Comparison of ENCODE assay signal across 8 mouse cellular contexts in genomic region chr17:28349264-28349880, GRCm38 (mm10). TPM values are rescaled to one million over a fixed set of nuclear protein-coding genes. Genes with fewer than 3 reads are reported as not detected.
DNase-seq lines count a peak whose midpoint lies in the region; ATAC-seq and TF ChIP-seq lines count a peak whose summit lies in the region.

No protein-coding gene starts in this region.

- no peaks in the 10 kb centered on the region for H3K27me3 ChIP-seq in lung, embryonic 14.5 days (ENCODE audit: insufficient read depth, low read length)
- no peaks in the 10 kb centered on the region for H3K27me3 ChIP-seq in embryonic facial prominence, embryonic 15.5 days
- H3K27me3 ChIP-seq in intestine, embryonic 16.5 days (replicated peaks; ENCODE audit: control insufficient read depth, insufficient read depth, low read length), result no peaks in the 10 kb centered on the region; the same call in 1 of the 2 replicates
- peaks cover 15% of the 10 kb centered on the region for H3K27me3 ChIP-seq in neural tube, embryonic 14.5 days (ENCODE audit: control insufficient read depth, insufficient read depth, low read length)

- peak overlapping the region; percentile 94 for H3K4me2 ChIP-seq in lung, embryonic 14.5 days
- peak overlapping the region; percentile 82 for H3K4me2 ChIP-seq in embryonic facial prominence, embryonic 15.5 days (replicated peaks)
- peak overlapping the region; percentile 92 for H3K4me2 ChIP-seq in intestine, embryonic 16.5 days (ENCODE audit: low read depth, low read length)
- H3K4me2 ChIP-seq in neural tube, embryonic 14.5 days (ENCODE audit: low read depth, low read length), result peak overlapping the region; percentile 74

- no peaks in the 10 kb centered on the region for H3K36me3 ChIP-seq in lung, embryonic 14.5 days (ENCODE audit: insufficient read depth)
- H3K36me3 ChIP-seq in embryonic facial prominence, embryonic 15.5 days, result no peaks in the 10 kb centered on the region
- no peaks in the 10 kb centered on the region for H3K36me3 ChIP-seq in intestine, embryonic 16.5 days (ENCODE audit: control insufficient read depth, insufficient read depth, low read length)
- no peaks in the 10 kb centered on the region for H3K36me3 ChIP-seq in neural tube, embryonic 14.5 days (ENCODE audit: control insufficient read depth, insufficient read depth, low read length)

- no peaks in the 10 kb centered on the region for H3K9me3 ChIP-seq in lung, embryonic 14.5 days (ENCODE audit: low read depth, low read length)
- no peaks in the 10 kb centered on the region for H3K9me3 ChIP-seq in embryonic facial prominence, embryonic 15.5 days (replicated peaks)
- H3K9me3 ChIP-seq in intestine, embryonic 16.5 days (ENCODE audit: control insufficient read depth, low read length), result no peaks in the 10 kb centered on the region
- H3K9me3 ChIP-seq in neural tube, embryonic 14.5 days (ENCODE audit: control insufficient read depth, low read length), result no peaks in the 10 kb centered on the region

- peak overlapping the region; percentile 99 for H3K27ac ChIP-seq in lung, embryonic 14.5 days (ENCODE audit: low read depth)
- peak overlapping the region; percentile 100 for H3K27ac ChIP-seq in embryonic facial prominence, embryonic 15.5 days (replicated peaks)
- peak overlapping the region; percentile 99 for H3K27ac ChIP-seq in intestine, embryonic 16.5 days (ENCODE audit: low read length)
- no peak overlapping the region for H3K27ac ChIP-seq in neural tube, embryonic 14.5 days (ENCODE audit: low read depth, low read length)

- WGBS in lung, embryonic 14.5 days, result 3% methylated on average over 13 of the region's 13 CpGs
- 4% methylated on average over 11 of the region's 13 CpGs for WGBS in embryonic facial prominence, embryonic 15.5 days
- 11% methylated on average over 11 of the region's 13 CpGs for WGBS in intestine, embryonic 16.5 days
- 9% methylated on average over 13 of the region's 13 CpGs for WGBS in neural tube, embryonic 14.5 days

- no peak for TF ChIP-seq CTCF in lung, embryonic 14.5 days (IDR thresholded peaks at IDR 0.05; ENCODE audit: low read depth)

- peak overlapping the region; percentile 77 for H3K4me3 ChIP-seq in lung, embryonic 14.5 days (ENCODE audit: low read depth, low read length)
- peak overlapping the region; percentile 89 for H3K4me3 ChIP-seq in embryonic facial prominence, embryonic 15.5 days (replicated peaks)
- H3K4me3 ChIP-seq in intestine, embryonic 16.5 days (ENCODE audit: low read length), result peak overlapping the region; percentile 89
- H3K4me3 ChIP-seq in neural tube, embryonic 14.5 days (ENCODE audit: low read depth, low read length), result peak overlapping the region; percentile 47

- no peak for DNase-seq in lung, embryonic 14.5 days
- no peak for DNase-seq in lung, postnatal 10 days
- DNase-seq in lung, adult 18-20 months, result no peak

- H3K4me1 ChIP-seq in lung, embryonic 14.5 days (ENCODE audit: insufficient read depth), result peaks cover 56% of the 10 kb centered on the region
- peaks cover 63% of the 10 kb centered on the region for H3K4me1 ChIP-seq in embryonic facial prominence, embryonic 15.5 days
- peaks cover 60% of the 10 kb centered on the region for H3K4me1 ChIP-seq in intestine, embryonic 16.5 days (ENCODE audit: control insufficient read depth, insufficient read depth, low read length)
- H3K4me1 ChIP-seq in neural tube, embryonic 14.5 days (ENCODE audit: control insufficient read depth, insufficient read depth, low read length), result peaks cover 10% of the 10 kb centered on the region

- peak overlapping the region; percentile 88 for H3K9ac ChIP-seq in lung, embryonic 14.5 days
- H3K9ac ChIP-seq in embryonic facial prominence, embryonic 15.5 days, result peak overlapping the region; percentile 96
- peak overlapping the region; percentile 96 for H3K9ac ChIP-seq in intestine, embryonic 16.5 days (ENCODE audit: low read depth, low read length)
- H3K9ac ChIP-seq in neural tube, embryonic 14.5 days (replicated peaks; ENCODE audit: low read depth, low read length), result peak overlapping the region; percentile 53

- no peak for ATAC-seq in lung, embryonic 14.5 days (ENCODE audit: insufficient read depth)
- no peak for ATAC-seq in embryonic facial prominence, embryonic 15.5 days (ENCODE audit: insufficient number of reproducible peaks, low FRiP score, low TSS enrichment, low read depth)
- ATAC-seq in intestine, embryonic 16.5 days, result no peak
- no peak for ATAC-seq in neural tube, embryonic 14.5 days (ENCODE audit: low read depth)
- ATAC-seq in erythroid progenitor cell, adult 5-6 weeks (replicated peaks; ENCODE audit: low FRiP score, poor library complexity, severe bottlenecking), result no peak
- no peak for ATAC-seq in inflammation-experienced regulatory T-cells, adult 6 months

RNA-seq across cellular contexts. Expression of gene Tead3, which starts 1.2 kb away (rescaled TPM):
- polyA plus RNA-seq in lung, embryonic 14.5 days (2014; fragmentation: Nextera tagmentation; extraction: Ambion mirVana), result 11.2 and 11.3 TPM in 2 replicates
- 17.9 and 18.8 TPM in 2 replicates for polyA plus RNA-seq in embryonic facial prominence, embryonic 15.5 days (2015; fragmentation: Nextera tagmentation; extraction: Ambion mirVana)
- 8.5 and 9.3 TPM in 2 replicates for polyA plus RNA-seq in intestine, embryonic 16.5 days (2015; fragmentation: Nextera tagmentation; extraction: Ambion mirVana)
- polyA plus RNA-seq in neural tube, embryonic 14.5 days (2014; fragmentation: Nextera tagmentation; extraction: Ambion mirVana), result 1.2 and 1.6 TPM in 2 replicates
- total RNA-seq in erythroid progenitor cell, adult 5-6 weeks (2015; ENCODE audit: low replicate concordance), result not detected in 2 replicates
- total RNA-seq in erythroid progenitor cell, adult 5-6 weeks (2017; ENCODE audit: low replicate concordance), result not detected in 2 replicates
- polyA plus RNA-seq in inflammation-experienced regulatory T-cells, adult 6 months (2017; shearing (Covaris generic)), result not detected

RNA-seq across cellular contexts. Expression of gene Tulp1, which starts 15.7 kb away (rescaled TPM):
- 3.0 and 3.6 TPM in 2 replicates for polyA plus RNA-seq in lung, embryonic 14.5 days (2014; fragmentation: Nextera tagmentation; extraction: Ambion mirVana)
- polyA plus RNA-seq in embryonic facial prominence, embryonic 15.5 days (2015; fragmentation: Nextera tagmentation; extraction: Ambion mirVana), result 5.1 and 5.8 TPM in 2 replicates
- 3.0 and 3.6 TPM in 2 replicates for polyA plus RNA-seq in intestine, embryonic 16.5 days (2015; fragmentation: Nextera tagmentation; extraction: Ambion mirVana)
- 0.66 and 0.89 TPM in 2 replicates for polyA plus RNA-seq in neural tube, embryonic 14.5 days (2014; fragmentation: Nextera tagmentation; extraction: Ambion mirVana)
- not detected in 2 replicates for total RNA-seq in erythroid progenitor cell, adult 5-6 weeks (2015; ENCODE audit: low replicate concordance)
- not detected in 2 replicates for total RNA-seq in erythroid progenitor cell, adult 5-6 weeks (2017; ENCODE audit: low replicate concordance)
- under 1 TPM in 2 of 3 experiments, not detected in 1; 0.24 to 0.39 TPM for polyA plus RNA-seq in inflammation-experienced regulatory T-cells, adult 6 months (2017; shearing (Covaris generic))

RNA-seq across cellular contexts. Expression of gene Rpl10a, which starts 21.1 kb away (rescaled TPM):
- polyA plus RNA-seq in lung, embryonic 14.5 days (2014; fragmentation: Nextera tagmentation; extraction: Ambion mirVana), result 799 and 802 TPM in 2 replicates
- 620 and 681 TPM in 2 replicates for polyA plus RNA-seq in embryonic facial prominence, embryonic 15.5 days (2015; fragmentation: Nextera tagmentation; extraction: Ambion mirVana)
- polyA plus RNA-seq in intestine, embryonic 16.5 days (2015; fragmentation: Nextera tagmentation; extraction: Ambion mirVana), result 591 and 604 TPM in 2 replicates
- polyA plus RNA-seq in neural tube, embryonic 14.5 days (2014; fragmentation: Nextera tagmentation; extraction: Ambion mirVana), result 367 and 407 TPM in 2 replicates
- total RNA-seq in erythroid progenitor cell, adult 5-6 weeks (2015; ENCODE audit: low replicate concordance), result 515 and 750 TPM in 2 replicates
- total RNA-seq in erythroid progenitor cell, adult 5-6 weeks (2017; ENCODE audit: low replicate concordance), result 184 and 203 TPM in 2 replicates
- 100 to 1,000 TPM; 514 to 941 (median 691) TPM for polyA plus RNA-seq in inflammation-experienced regulatory T-cells, adult 6 months (2017; shearing (Covaris generic))

RNA-seq across cellular contexts. Expression of gene Fance, which starts 36.1 kb away (rescaled TPM):
- 28.2 and 35.3 TPM in 2 replicates for polyA plus RNA-seq in lung, embryonic 14.5 days (2014; fragmentation: Nextera tagmentation; extraction: Ambion mirVana)
- 37.6 and 38.5 TPM in 2 replicates for polyA plus RNA-seq in embryonic facial prominence, embryonic 15.5 days (2015; fragmentation: Nextera tagmentation; extraction: Ambion mirVana)
- polyA plus RNA-seq in intestine, embryonic 16.5 days (2015; fragmentation: Nextera tagmentation; extraction: Ambion mirVana), result 20.2 and 21.8 TPM in 2 replicates
- 22.7 and 23.5 TPM in 2 replicates for polyA plus RNA-seq in neural tube, embryonic 14.5 days (2014; fragmentation: Nextera tagmentation; extraction: Ambion mirVana)
- total RNA-seq in erythroid progenitor cell, adult 5-6 weeks (2015; ENCODE audit: low replicate concordance), result 9.7 and 10.5 TPM in 2 replicates
- total RNA-seq in erythroid progenitor cell, adult 5-6 weeks (2017; ENCODE audit: low replicate concordance), result 0.76 and 9.8 TPM in 2 replicates
- polyA plus RNA-seq in inflammation-experienced regulatory T-cells, adult 6 months (2017; shearing (Covaris generic)), result 1 to 10 TPM; 3.2 to 8.3 (median 6.6) TPM
